Mouse (Mus musculus) erythroblast, embryonic 14.5 days (primary cell): Measurements from ENCODE around the gene Nfatc2.

Experiments
- GATA1 ChIP-seq: IDR thresholded peaks from 2 replicates; pipeline ENCODE4 v1.6.1; 2012; ENCODE audit warnings: low read length, inconsistent platforms, mixed read lengths
- TAL1 ChIP-seq: IDR thresholded peaks from 3 replicates; pipeline ENCODE4 v1.6.1; 2012; ENCODE audit warnings: low read length, inconsistent platforms, mixed read lengths

- TF ChIP-seq TAL1 (no peak), GATA1 (no peak)
Observed at GRCm38 (mm10) chr2:168511529-168511928, 89.9 kb downstream of the Nfatc2 start.
